Mouse (Mus musculus) kidney, postnatal 0 days (tissue): ENCODE results near the gene Wap. TPM values are rescaled to one million over a fixed set of nuclear protein-coding genes. Genes with fewer than 3 reads are reported as not detected.
A peak's percentile ranks its signal among the peaks of the same experiment; 100 is the strongest.

ENCODE experiments used
- ATAC-seq: fragments of 200-750 bp; cut with Nextera tagmentation; replicated peaks from 2 replicates; pipeline ENCODE4 v1.8.0; 2017; ENCODE audit warnings: low read depth, moderate number of reproducible peaks, moderate TSS enrichment, moderate library complexity; ENCODE audit not compliant: low FRiP score
- DNase-seq: peaks from one replicate; pipeline ENCODE4 v3.0.0-alpha.2; 2016; ENCODE audit warnings: low spot score
- H3K27ac ChIP-seq: fragments of 300-500 bp; sonication (generic); 2 replicates; pipeline ENCODE4 v1.5.1; 2014; ENCODE audit warnings: mild to moderate bottlenecking
- H3K27me3 ChIP-seq: fragments of 300-500 bp; sonication (generic); 2 replicates; pipeline ENCODE4 v1.6.1; 2014; ENCODE audit warnings: low read length, mixed read lengths; ENCODE audit not compliant: insufficient read depth
- H3K36me3 ChIP-seq: fragments of 300-500 bp; sonication (generic); 2 replicates; pipeline ENCODE4 v1.6.1; 2014; ENCODE audit warnings: low read length, mixed read lengths; ENCODE audit not compliant: insufficient read depth
- H3K4me1 ChIP-seq: fragments of 300-500 bp; sonication (generic); replicated peaks from 2 replicates; pipeline ENCODE4 v1.6.1; 2014; ENCODE audit warnings: antibody characterized with exemption, low read length, mixed read lengths; ENCODE audit not compliant: insufficient read depth
- H3K4me2 ChIP-seq: fragments of 300-500 bp; sonication (generic); 2 replicates; pipeline ENCODE4 v1.6.1; 2014; ENCODE audit warnings: mild to moderate bottlenecking, low read length, moderate library complexity, mixed read lengths
- H3K4me3 ChIP-seq: fragments of 300-500 bp; sonication (generic); replicated peaks from 2 replicates; pipeline ENCODE4 v1.5.1; 2014; ENCODE audit warnings: low read depth, low read length
- H3K9ac ChIP-seq: fragments of 300-500 bp; sonication (generic); 2 replicates; pipeline ENCODE4 v1.6.1; 2014; ENCODE audit warnings: low read depth, low read length
- H3K9me3 ChIP-seq: fragments of 300-500 bp; sonication (generic); replicated peaks from 2 replicates; pipeline ENCODE4 v1.6.1; 2016; ENCODE audit warnings: low read length, inconsistent platforms, mixed read lengths
- CTCF ChIP-seq: IDR thresholded peaks from 2 replicates; pipeline ENCODE4 v1.5.1; 2016; ENCODE audit warnings: antibody characterized with exemption, low read depth, mild to moderate bottlenecking, moderate library complexity
- WGBS: fragments of 180-500 bp; shearing (Covaris S2); extraction: QIAGEN DNeasy Blood & Tissue Kit; methylation state at CpG from one replicate; pipeline ENCODE4 v1.1.7; 2014; 5-methylcytosine and 5-hydroxymethylcytosine counted together
- polyA plus RNA-seq: library from polyadenylated mRNA; unstranded; fragments of >200 nt; fragmentation: Nextera tagmentation; extraction: Ambion mirVana; gene quantifications from 2 replicates; pipeline ENCODE4 v1.2.1, GENCODE M21; 2015

Wap gene
- polyA plus RNA-seq, 1 experiment from 2014 or later = not detected

DNA sequence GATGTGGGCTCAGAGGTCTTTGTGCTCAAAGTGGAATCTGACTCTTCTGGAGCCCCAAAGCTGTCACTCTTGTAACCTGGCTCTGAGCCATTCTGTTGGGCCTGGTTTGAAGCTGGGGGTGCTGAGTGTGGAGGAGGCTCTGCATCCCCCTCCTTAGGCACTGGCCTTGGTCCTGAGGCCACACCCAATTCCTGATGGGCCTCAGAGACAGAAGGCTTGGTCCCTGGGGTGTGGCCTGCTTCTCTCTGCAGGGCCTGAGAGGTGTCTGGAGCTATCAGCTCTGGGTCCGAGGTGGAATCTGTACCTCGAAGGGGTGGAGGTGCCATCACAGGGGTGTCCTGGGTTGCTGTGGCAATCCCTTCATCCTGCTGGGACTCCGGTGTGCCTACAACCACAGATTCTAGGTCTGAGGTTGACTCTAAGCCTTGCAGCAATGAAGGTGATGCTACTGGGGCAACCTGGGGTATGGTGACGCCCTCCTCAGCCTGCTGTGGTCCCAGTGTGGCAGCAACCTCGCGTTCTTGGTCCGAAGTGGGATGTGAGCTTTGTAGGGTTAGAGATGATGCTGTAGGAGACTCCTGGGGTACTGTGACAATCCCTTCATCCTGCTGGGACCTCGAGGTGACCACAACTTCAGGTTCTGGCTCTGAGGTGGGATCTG, 38.0 kb downstream of the Wap start:
- Histone ChIP-seq H3K9ac (no peak overlapping the region), H3K4me3 (no peak overlapping the region), H3K36me3 (peaks cover 17% of the 10 kb centered on the region), H3K4me2 (no peak overlapping the region), H3K9me3 (no peaks in the 10 kb centered on the region), H3K4me1 (peaks cover 12% of the 10 kb centered on the region), H3K27ac (no peak overlapping the region), H3K27me3 (0 out of 2 replicates have a peak, but pooled peaks cover 2% of the 10 kb centered on the region)
- ATAC-seq = no peak
- no peak for TF ChIP-seq CTCF
- 84% methylated on average over 8 of the region's 8 CpGs for WGBS
- no peak for DNase-seq

GRCm38 (mm10) chr11:6599831-6600230, 38.6 kb downstream of the Wap start:
- Histone ChIP-seq H3K4me1 (peaks cover 7% of the 10 kb centered on the region), H3K9ac (no peak overlapping the region), H3K36me3 (peaks cover 22% of the 10 kb centered on the region), H3K27ac (no peak overlapping the region), H3K9me3 (no peaks in the 10 kb centered on the region), H3K4me3 (no peak overlapping the region), H3K27me3 (no peaks in the 10 kb centered on the region), H3K4me2 (no peak overlapping the region)
- WGBS = 78% methylated on average over 6 of the region's 6 CpGs
- DNase-seq (no peak), ATAC-seq (no peak)
- TF ChIP-seq CTCF = no peak

GRCm38 (mm10) chr11:6599011-6599681, 39.3 kb downstream of the Wap start:
- no peaks in the 10 kb centered on the region for H3K9me3 ChIP-seq
- H3K4me2 ChIP-seq = no peak overlapping the region
- ATAC-seq (no peak), DNase-seq (no peak)
- peaks cover 28% of the 10 kb centered on the region for H3K36me3 ChIP-seq
- peaks cover 4% of the 10 kb centered on the region for H3K4me1 ChIP-seq
- TF ChIP-seq CTCF = no peak
- no peak overlapping the region for H3K27ac ChIP-seq
- no peak overlapping the region for H3K4me3 ChIP-seq
- no peak overlapping the region for H3K9ac ChIP-seq
- WGBS = 26% methylated on average over 25 of the region's 27 CpGs
- no peaks in the 10 kb centered on the region for H3K27me3 ChIP-seq

GRCm38 (mm10) chr11:6598191-6598889, 40.1 kb downstream of the Wap start:
- Histone ChIP-seq H3K27ac (no peak overlapping the region), H3K9ac (no peak overlapping the region)

DNA sequence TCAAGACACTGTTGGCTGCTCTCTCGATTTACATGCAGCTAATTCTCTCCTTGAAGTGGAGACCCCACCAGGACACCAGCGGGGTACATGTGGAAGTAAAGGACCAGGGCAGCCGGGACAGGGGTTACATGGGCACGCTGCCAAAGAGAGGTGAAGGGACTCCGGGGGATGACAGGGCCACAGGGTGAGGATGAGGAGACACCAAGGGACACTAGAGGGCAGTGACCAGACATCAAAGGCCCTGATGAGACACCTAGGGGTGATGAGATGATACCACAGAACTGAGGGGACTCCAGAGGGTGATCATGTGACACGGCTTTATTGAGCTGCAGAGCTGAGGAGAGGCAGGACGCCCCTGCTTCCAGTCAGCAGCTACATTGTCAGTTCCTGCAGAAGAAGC, 40.9 kb downstream of the Wap start:
- H3K4me1 ChIP-seq = no peaks in the 10 kb centered on the region
- ATAC-seq (no peak), DNase-seq (no peak)
- H3K4me2 ChIP-seq = no peak overlapping the region
- H3K36me3 ChIP-seq = peaks cover 42% of the 10 kb centered on the region
- no peak overlapping the region for H3K9ac ChIP-seq
- no peaks in the 10 kb centered on the region for H3K27me3 ChIP-seq
- H3K9me3 ChIP-seq = no peaks in the 10 kb centered on the region
- H3K27ac ChIP-seq = no peak overlapping the region
- TF ChIP-seq CTCF = peak; percentile 17; the same call in 1 of the 2 replicates
- WGBS = 60% methylated on average over 7 of the region's 7 CpGs
- no peak overlapping the region for H3K4me3 ChIP-seq

More at GRCm38 (mm10) chr11:6598191-6598889, 40.1 kb downstream of the Wap start:
- Histone ChIP-seq H3K4me2 (no peak overlapping the region), H3K4me1 (no peaks in the 10 kb centered on the region), H3K4me3 (no peak overlapping the region), H3K9me3 (no peaks in the 10 kb centered on the region), H3K36me3 (peaks cover 36% of the 10 kb centered on the region), H3K27me3 (no peaks in the 10 kb centered on the region)
- TF ChIP-seq CTCF = no peak
- 56% methylated on average over 19 of the region's 19 CpGs for WGBS
- no peak for DNase-seq
- ATAC-seq = no peak

GRCm38 (mm10) chr11:6596616-6597015, 41.8 kb downstream of the Wap start:
- WGBS = 78% methylated on average over 3 of the region's 3 CpGs
- Histone ChIP-seq H3K27ac (no peak overlapping the region), H3K27me3 (no peaks in the 10 kb centered on the region), H3K36me3 (peaks cover 51% of the 10 kb centered on the region), H3K9ac (no peak overlapping the region), H3K4me3 (no peak overlapping the region), H3K4me2 (no peak overlapping the region), H3K4me1 (no peaks in the 10 kb centered on the region), H3K9me3 (no peaks in the 10 kb centered on the region)
- ATAC-seq = no peak
- no peak for TF ChIP-seq CTCF
- DNase-seq = no peak
